Mouse (Mus musculus): ENCODE data around the gene Tead3.
"Not testable (repeated sequence)": the region's sequence is repeated elsewhere in the genome, so short reads cannot be mapped to it uniquely, and the experiment has no call there.

Gene Tead3

DNA sequence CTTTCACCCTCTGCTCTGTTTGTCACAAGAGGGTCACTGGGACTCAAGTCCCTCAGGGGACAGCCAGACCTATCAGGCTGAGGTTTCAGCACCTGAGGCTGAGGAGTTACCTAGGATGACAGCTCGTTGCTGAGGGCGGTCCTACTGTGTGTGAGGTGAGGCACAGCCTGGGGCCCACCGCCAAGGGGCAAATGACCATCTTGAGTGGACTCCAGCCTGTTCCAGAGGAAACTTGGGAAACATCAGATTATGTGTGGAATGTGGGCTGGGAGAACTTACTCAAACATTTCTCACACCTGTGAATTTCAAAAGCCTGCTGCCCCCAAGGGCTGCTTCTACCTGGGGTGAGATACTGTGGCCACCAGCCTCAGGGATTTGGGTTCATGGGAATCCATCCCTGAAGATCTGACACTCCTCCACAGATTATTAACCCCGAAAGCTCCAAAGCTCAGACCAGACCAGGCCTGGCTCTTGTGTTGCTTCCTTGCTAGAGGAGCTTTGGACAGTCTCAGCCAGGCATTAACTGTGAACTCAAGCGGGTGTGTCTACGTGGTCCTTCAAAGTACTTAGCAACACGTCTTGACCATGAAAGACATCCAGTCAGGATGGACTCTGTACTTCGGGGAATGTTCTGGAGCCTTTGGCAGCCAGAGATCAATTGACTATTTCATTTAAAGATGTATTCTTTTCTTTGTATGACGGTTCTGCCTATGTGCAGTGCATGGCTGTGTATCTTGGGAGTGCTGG is 10.1 kb upstream of the Tead3 start:
- intact Hi-C loops (cut with DNase I): no loop called here

- intact Hi-C loops (cut with DNase I): not testable (repeated sequence)
These were observed 8.1 kb upstream of the Tead3 start for GRCm38 (mm10) chr17:28358576-28359261.

GRCm38 (mm10) chr17:28355871-28356270 is 5.3 kb upstream of the Tead3 start:
- intact Hi-C loops (cut with DNase I): no loop called here

GRCm38 (mm10) chr17:28352018-28352417 is 1.4 kb upstream of the Tead3 start:
- intact Hi-C loops (cut with DNase I): no loop called here

DNA sequence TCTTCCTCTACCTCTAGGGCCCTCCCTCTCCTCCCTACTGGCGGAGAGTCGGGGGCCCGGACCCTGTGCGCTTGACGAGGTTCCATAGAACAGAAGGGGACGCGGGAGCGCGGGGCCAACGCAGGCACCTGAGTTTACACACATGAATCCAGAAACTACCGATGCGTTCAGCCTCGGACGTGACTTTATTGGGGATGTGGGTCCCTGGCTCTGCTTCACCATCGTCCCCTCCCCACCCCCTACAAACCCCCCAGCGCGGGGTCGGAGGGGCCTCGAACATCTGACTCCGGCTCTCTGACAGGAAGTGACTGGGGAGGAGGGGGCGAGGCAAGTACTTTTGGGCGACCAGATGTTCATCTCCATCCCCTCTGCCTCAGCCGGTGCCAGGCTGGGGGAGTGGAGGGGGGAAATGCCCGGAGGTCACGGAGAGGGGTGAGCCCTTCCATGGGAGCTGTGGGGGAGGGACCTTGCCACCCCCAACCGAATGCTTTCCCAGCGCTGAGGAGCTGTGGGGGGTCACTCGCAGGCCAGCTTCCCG is 805 bp upstream of the Tead3 start:
- intact Hi-C loops (cut with DNase I): no loop called here

GRCm38 (mm10) chr17:28349901-28350465 is 634 bp downstream of the Tead3 start:
- intact Hi-C loops (cut with DNase I): no loop called here

DNA sequence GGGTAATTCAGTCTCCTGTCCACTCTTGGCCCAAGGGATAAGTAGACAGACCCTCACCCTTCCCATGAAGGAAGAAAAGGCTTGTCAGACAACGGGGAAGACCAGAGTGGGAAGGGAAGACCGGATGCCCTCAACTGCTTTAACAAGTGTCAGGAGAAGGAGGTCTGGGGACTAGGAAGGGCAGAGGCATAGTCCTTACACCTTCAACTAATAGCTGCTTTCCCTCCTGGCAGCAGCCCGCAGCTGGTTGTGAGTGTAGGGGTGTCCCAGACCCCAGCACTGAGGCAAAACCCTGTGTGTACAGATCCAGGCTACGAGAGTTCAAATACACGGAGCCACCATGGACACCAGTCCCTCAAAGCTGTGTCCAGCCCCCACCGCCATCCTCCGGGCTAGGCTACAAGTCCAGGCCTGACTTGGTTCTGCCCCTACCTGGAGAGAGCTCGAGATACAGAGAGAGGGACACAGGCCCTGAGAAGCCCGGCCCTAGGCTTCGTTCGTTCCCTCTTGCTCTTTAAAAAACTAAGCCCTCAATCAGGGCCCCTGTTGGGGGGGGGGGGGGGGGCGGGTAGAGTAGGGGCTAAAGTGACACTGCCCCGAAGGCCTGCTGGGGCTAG is 1.2 kb downstream of the Tead3 start:
- intact Hi-C loops (cut with DNase I): no loop called here

- intact Hi-C loops (cut with DNase I): no loop called here
These were observed 2.4 kb downstream of the Tead3 start for GRCm38 (mm10) chr17:28348211-28348610.

- intact Hi-C loops (cut with DNase I): no loop called here
These were observed 3.3 kb downstream of the Tead3 start for GRCm38 (mm10) chr17:28347327-28347726.

DNA sequence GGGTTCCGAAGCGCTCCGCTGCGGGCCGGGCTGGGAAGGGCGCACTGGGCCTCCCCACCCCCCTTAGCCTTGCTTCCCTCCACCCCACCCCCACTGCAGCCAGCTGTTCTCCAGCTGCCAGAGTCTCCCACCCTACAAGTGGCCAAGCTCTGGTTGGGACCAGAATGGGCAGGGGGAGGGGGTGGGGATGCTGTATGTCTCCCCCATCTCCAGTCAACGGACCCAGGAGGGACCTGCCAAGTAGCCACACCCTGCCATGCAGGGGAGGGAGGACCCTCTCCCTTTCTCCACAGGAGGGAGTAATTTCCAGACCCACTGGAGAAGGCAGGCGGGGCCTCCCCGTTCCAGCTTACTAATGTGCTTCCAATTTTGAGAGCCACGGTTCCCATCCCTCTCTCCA is 4.7 kb downstream of the Tead3 start:
- intact Hi-C loops (cut with DNase I): no loop called here

- intact Hi-C loops (cut with DNase I): no loop called here
These were observed 5.3 kb downstream of the Tead3 start for GRCm38 (mm10) chr17:28345271-28345721.

GRCm38 (mm10) chr17:28344670-28345069 is 5.9 kb downstream of the Tead3 start:
- intact Hi-C loops (cut with DNase I): no loop called here

- intact Hi-C loops (cut with DNase I): no loop called here
These were observed 6.5 kb downstream of the Tead3 start for GRCm38 (mm10) chr17:28344050-28344607.

GRCm38 (mm10) chr17:28341091-28341490 is 9.5 kb downstream of the Tead3 start:
- intact Hi-C loops (cut with DNase I): no loop called here

GRCm38 (mm10) chr17:28340578-28340977 is 10.0 kb downstream of the Tead3 start:
- intact Hi-C loops (cut with DNase I): no loop called here

GRCm38 (mm10) chr17:28337547-28337946 is 13.1 kb downstream of the Tead3 start:
- intact Hi-C loops (cut with DNase I): no loop called here

- intact Hi-C loops (cut with DNase I): no loop called here
These were observed 15.3 kb downstream of the Tead3 start for GRCm38 (mm10) chr17:28335267-28335666.

GRCm38 (mm10) chr17:28332915-28333546 is 17.6 kb downstream of the Tead3 start:
- intact Hi-C loops (cut with DNase I): no loop called here

DNA sequence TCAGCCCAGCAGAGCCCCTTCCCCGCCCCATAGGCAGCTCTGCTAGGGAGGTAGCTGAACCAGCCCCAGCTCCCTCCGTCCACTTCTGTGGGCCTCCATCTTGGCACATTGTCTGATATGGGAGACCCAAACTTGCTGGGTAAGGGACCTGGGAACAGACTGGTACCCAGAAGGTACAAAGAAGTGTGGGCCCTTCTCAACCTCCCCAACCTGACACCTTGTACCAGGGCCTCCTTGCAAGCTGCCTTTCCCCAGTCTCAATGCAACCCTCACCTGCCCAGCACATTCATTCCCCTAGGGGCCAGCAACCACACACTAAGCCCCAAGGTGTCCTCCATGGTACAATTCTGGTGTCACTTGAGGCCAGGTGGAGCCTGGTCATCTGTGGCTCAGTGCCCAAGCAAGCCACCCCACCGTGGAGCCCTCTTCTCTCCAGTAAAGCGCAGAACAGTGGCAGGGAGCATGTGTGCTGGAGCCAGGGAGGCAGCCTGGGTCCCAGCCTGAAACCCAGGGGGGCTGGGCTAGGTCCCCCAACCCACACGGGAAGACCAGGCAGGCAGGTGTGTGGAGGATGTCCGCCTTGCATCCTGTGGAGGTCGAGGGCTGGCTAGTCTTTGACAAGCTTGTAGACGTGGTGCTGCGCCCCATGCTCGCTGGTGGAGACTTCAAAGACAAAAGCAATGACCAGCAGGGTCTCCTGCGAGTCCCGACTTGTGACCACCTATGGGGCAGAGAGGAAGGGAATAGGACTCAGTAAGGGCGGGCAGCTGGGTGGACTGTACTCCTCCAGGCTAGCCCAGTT is 18.3 kb downstream of the Tead3 start:
- intact Hi-C loops (cut with DNase I): no loop called here

Measured in adrenal gland (tissue).